Mouse (Mus musculus) heart, embryonic 10.5 days (tissue): ENCODE measurements around the gene Umps. TPM values are rescaled to one million over a fixed set of nuclear protein-coding genes. Genes with fewer than 3 reads are reported as not detected.
A peak's percentile ranks its signal among the peaks of the same experiment; 100 is the strongest.

Source experiments
- DNase-seq: peaks from one replicate; pipeline ENCODE4 v3.0.0-alpha.2; 2017; ENCODE audit warnings: low spot score
- H3K27ac ChIP-seq: fragments of 300-500 bp; sonication (generic); 2 replicates; pipeline ENCODE4 v1.5.1; 2016; ENCODE audit warnings: mild to moderate bottlenecking
- H3K27me3 ChIP-seq: fragments of 300-500 bp; sonication (generic); 2 replicates; pipeline ENCODE4 v1.6.1; 2016; ENCODE audit warnings: mild to moderate bottlenecking; ENCODE audit not compliant: poor library complexity, insufficient read depth, severe bottlenecking
- H3K36me3 ChIP-seq: fragments of 300-500 bp; sonication (generic); 2 replicates; pipeline ENCODE4 v1.6.1; 2016; ENCODE audit warnings: mild to moderate bottlenecking, moderate library complexity
- H3K4me1 ChIP-seq: fragments of 300-500 bp; sonication (generic); 2 replicates; pipeline ENCODE4 v1.6.1; 2016; ENCODE audit warnings: mild to moderate bottlenecking
- H3K4me3 ChIP-seq: fragments of 300-500 bp; sonication (generic); 2 replicates; pipeline ENCODE4 v1.5.1; 2016; ENCODE audit warnings: mild to moderate bottlenecking, moderate library complexity
- H3K9me3 ChIP-seq: fragments of 300-500 bp; sonication (generic); 2 replicates; pipeline ENCODE4 v1.6.1; 2016; ENCODE audit warnings: mild to moderate bottlenecking, moderate library complexity
- WGBS: fragments of 180-500 bp; shearing (Covaris S2); methylation state at CpG from one replicate; pipeline ENCODE4 v1.1.7; 2016; 5-methylcytosine and 5-hydroxymethylcytosine counted together
- polyA plus RNA-seq: library from polyadenylated mRNA; unstranded; fragments of >200 nt; fragmentation: Nextera tagmentation; extraction: Ambion mirVana; gene quantifications from 2 replicates; pipeline ENCODE4 v1.2.1, GENCODE M21; 2016

Umps gene
- polyA plus RNA-seq, 1 experiment from 2014 or later: 76.3 TPM

GRCm38 (mm10) chr16:33990712-33991111 is 23.9 kb upstream of the Umps start:
- WGBS: 77% methylated on average over 4 of the region's 4 CpGs
- 0 out of 2 replicates have a peak, but pooled peaks cover 5% of the 10 kb centered on the region for H3K27me3 ChIP-seq
- 0 out of 2 replicates have a peak, but pooled peaks cover 5% of the 10 kb centered on the region for H3K4me1 ChIP-seq
- no peaks in the 10 kb centered on the region for H3K9me3 ChIP-seq
- no peaks in the 10 kb centered on the region for H3K36me3 ChIP-seq
- DNase-seq: no peak
- no peak overlapping the region for H3K27ac ChIP-seq
- no peak overlapping the region for H3K4me3 ChIP-seq

GRCm38 (mm10) chr16:33989106-33989505 is 22.3 kb upstream of the Umps start:
- no peak for DNase-seq
- no peak overlapping the region for H3K27ac ChIP-seq
- 0 out of 2 replicates have a peak, but pooled peaks cover 5% of the 10 kb centered on the region for H3K27me3 ChIP-seq
- 0 out of 2 replicates have a peak, but pooled peaks cover 2% of the 10 kb centered on the region for H3K4me1 ChIP-seq
- no peaks in the 10 kb centered on the region for H3K9me3 ChIP-seq
- H3K4me3 ChIP-seq: no peak overlapping the region
- WGBS: 91% methylated on average over 1 of the region's 1 CpGs
- H3K36me3 ChIP-seq: no peaks in the 10 kb centered on the region

- DNase-seq: peak; percentile 85
- 55% methylated on average over 17 of the region's 17 CpGs for WGBS
- no peak overlapping the region for H3K4me3 ChIP-seq
Observed at GRCm38 (mm10) chr16:33988358-33989012, 21.6 kb upstream of the Umps start.

GRCm38 (mm10) chr16:33986993-33987392 is 20.2 kb upstream of the Umps start:
- no peak for DNase-seq
- H3K4me3 ChIP-seq: no peak overlapping the region
- no peak overlapping the region for H3K27ac ChIP-seq
- no peaks in the 10 kb centered on the region for H3K9me3 ChIP-seq
- H3K36me3 ChIP-seq: no peaks in the 10 kb centered on the region
- 0 out of 2 replicates have a peak, but pooled peaks cover 2% of the 10 kb centered on the region for H3K4me1 ChIP-seq
- WGBS: 85% methylated on average over 7 of the region's 7 CpGs
- 0 out of 2 replicates have a peak, but pooled peaks cover 5% of the 10 kb centered on the region for H3K27me3 ChIP-seq

More at GRCm38 (mm10) chr16:33988358-33989012, 21.6 kb upstream of the Umps start:
- 0 out of 2 replicates have a peak, but pooled peaks cover 5% of the 10 kb centered on the region for H3K27me3 ChIP-seq
- no peak overlapping the region for H3K27ac ChIP-seq
- H3K36me3 ChIP-seq: no peaks in the 10 kb centered on the region
- 0 out of 2 replicates have a peak, but pooled peaks cover 2% of the 10 kb centered on the region for H3K4me1 ChIP-seq
- no peaks in the 10 kb centered on the region for H3K9me3 ChIP-seq

- WGBS: 78% methylated on average over 6 of the region's 6 CpGs
Observed at GRCm38 (mm10) chr16:33985372-33985771, 18.5 kb upstream of the Umps start.

GRCm38 (mm10) chr16:33983712-33984111 is 16.9 kb upstream of the Umps start:
- no peak for DNase-seq
- Histone ChIP-seq H3K27me3 (no peaks in the 10 kb centered on the region), H3K4me3 (no peak overlapping the region), H3K36me3 (no peaks in the 10 kb centered on the region), H3K27ac (no peak overlapping the region), H3K4me1 (0 out of 2 replicates have a peak, but pooled peaks cover 2% of the 10 kb centered on the region), H3K9me3 (no peaks in the 10 kb centered on the region)
- 95% methylated on average over 6 of the region's 6 CpGs for WGBS

More at GRCm38 (mm10) chr16:33985372-33985771, 18.5 kb upstream of the Umps start:
- H3K4me1 ChIP-seq: 0 out of 2 replicates have a peak, but pooled peaks cover 2% of the 10 kb centered on the region
- no peaks in the 10 kb centered on the region for H3K36me3 ChIP-seq
- H3K27ac ChIP-seq: no peak overlapping the region
- H3K27me3 ChIP-seq: 0 out of 2 replicates have a peak, but pooled peaks cover 5% of the 10 kb centered on the region
- no peak for DNase-seq
- H3K4me3 ChIP-seq: no peak overlapping the region
- no peaks in the 10 kb centered on the region for H3K9me3 ChIP-seq

- Histone ChIP-seq H3K4me1 (no peaks in the 10 kb centered on the region), H3K27me3 (no peaks in the 10 kb centered on the region), H3K36me3 (no peaks in the 10 kb centered on the region), H3K9me3 (no peaks in the 10 kb centered on the region), H3K27ac (no peak overlapping the region), H3K4me3 (no peak overlapping the region)
- WGBS: 72% methylated on average over 2 of the region's 2 CpGs
- DNase-seq: no peak
Observed at GRCm38 (mm10) chr16:33979855-33980254, 13.0 kb upstream of the Umps start.

- H3K27me3 ChIP-seq: no peaks in the 10 kb centered on the region
- H3K4me3 ChIP-seq: peak overlapping the region; percentile 95
- DNase-seq: no peak
- H3K36me3 ChIP-seq: peaks cover 15% of the 10 kb centered on the region
- peaks cover 11% of the 10 kb centered on the region for H3K4me1 ChIP-seq
- H3K9me3 ChIP-seq: no peaks in the 10 kb centered on the region
- WGBS: 58% methylated on average over 2 of the region's 2 CpGs
- H3K27ac ChIP-seq: peak overlapping the region; percentile 93
Observed at GRCm38 (mm10) chr16:33967283-33967640, 424 bp upstream of the Umps start.

GRCm38 (mm10) chr16:33965878-33966537 is 830 bp downstream of the Umps start:
- WGBS: 19% methylated on average over 15 of the region's 15 CpGs
- Histone ChIP-seq H3K27ac (peak overlapping the region; percentile 93), H3K9me3 (no peaks in the 10 kb centered on the region), H3K4me3 (peak overlapping the region; percentile 95), H3K36me3 (peaks cover 27% of the 10 kb centered on the region), H3K4me1 (peaks cover 11% of the 10 kb centered on the region), H3K27me3 (no peaks in the 10 kb centered on the region)
- no peak for DNase-seq

GRCm38 (mm10) chr16:33963509-33963908 is 3.3 kb downstream of the Umps start:
- 89% methylated on average over 6 of the region's 6 CpGs for WGBS
- Histone ChIP-seq H3K4me3 (no peak overlapping the region), H3K27ac (no peak overlapping the region), H3K4me1 (peaks cover 11% of the 10 kb centered on the region), H3K9me3 (no peaks in the 10 kb centered on the region), H3K36me3 (peaks cover 52% of the 10 kb centered on the region), H3K27me3 (no peaks in the 10 kb centered on the region)
- no peak for DNase-seq

- no peaks in the 10 kb centered on the region for H3K4me1 ChIP-seq
- WGBS: 98% methylated on average over 1 of the region's 1 CpGs
- H3K27ac ChIP-seq: no peak overlapping the region
- H3K36me3 ChIP-seq: peaks cover 70% of the 10 kb centered on the region
- H3K4me3 ChIP-seq: no peak overlapping the region
- H3K9me3 ChIP-seq: no peaks in the 10 kb centered on the region
- H3K27me3 ChIP-seq: no peaks in the 10 kb centered on the region
- DNase-seq: no peak
Observed at GRCm38 (mm10) chr16:33954793-33955192, 12.0 kb downstream of the Umps start.

GRCm38 (mm10) chr16:33953008-33953407 is 13.8 kb downstream of the Umps start:
- no peak for DNase-seq
- H3K27ac ChIP-seq: no peak overlapping the region
- no peaks in the 10 kb centered on the region for H3K27me3 ChIP-seq
- H3K36me3 ChIP-seq: peaks cover 61% of the 10 kb centered on the region
- no peaks in the 10 kb centered on the region for H3K9me3 ChIP-seq
- 80% methylated on average over 4 of the region's 4 CpGs for WGBS
- H3K4me3 ChIP-seq: no peak overlapping the region
- no peaks in the 10 kb centered on the region for H3K4me1 ChIP-seq

GRCm38 (mm10) chr16:33950830-33951229 is 16.0 kb downstream of the Umps start:
- H3K36me3 ChIP-seq: peaks cover 44% of the 10 kb centered on the region
- H3K4me3 ChIP-seq: no peak overlapping the region
- H3K27ac ChIP-seq: no peak overlapping the region
- peaks cover 9% of the 10 kb centered on the region for H3K4me1 ChIP-seq
- no peaks in the 10 kb centered on the region for H3K27me3 ChIP-seq
- peak; percentile 90 for DNase-seq
- H3K9me3 ChIP-seq: no peaks in the 10 kb centered on the region
- WGBS: 32% methylated on average over 4 of the region's 4 CpGs
